Mouse (Mus musculus): ENCODE measurements at regions not wholly inside any gene's neighbourhood (a gene's known extent, or its start where the extent isn't known, plus 50 kb on each side); places are given as distances from the start of the nearest gene placed in this dataset.

DNA sequence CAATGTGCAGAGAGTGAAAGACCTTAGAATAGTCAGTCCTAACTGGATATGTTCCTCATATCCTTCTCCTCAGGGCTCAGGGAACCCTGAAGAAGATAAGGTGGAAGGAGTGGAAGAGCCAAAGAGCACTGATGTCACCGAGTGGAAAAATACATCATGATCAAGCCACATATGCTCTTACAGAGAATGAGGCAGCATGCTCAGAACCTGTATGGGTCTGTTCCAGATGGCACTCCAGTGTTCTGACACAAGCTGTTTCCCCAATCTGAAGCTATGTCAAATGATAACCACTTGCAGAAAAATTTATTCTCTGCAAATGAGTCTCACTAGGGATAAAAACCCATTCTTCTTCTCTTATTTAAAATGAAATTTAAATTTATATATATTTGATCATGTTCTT is 572.6 kb upstream of the Robo2 start:
- H3K9me3 ChIP-seq (replicated peaks), result no peaks in the 10 kb centered on the region
- 67% methylated on average over 1 of the region's 1 CpGs for WGBS
- H3K4me2 ChIP-seq, result no peak overlapping the region
- H3K27ac ChIP-seq, result no peak overlapping the region
- ATAC-seq (replicated peaks; ENCODE audit: insufficient number of reproducible peaks, insufficient read depth, low FRiP score, low read depth), result no peak
- no peaks in the 10 kb centered on the region for H3K27me3 ChIP-seq
- no peaks in the 10 kb centered on the region for H3K4me1 ChIP-seq (replicated peaks)
- H3K4me3 ChIP-seq, result no peak overlapping the region
- no peaks in the 10 kb centered on the region for H3K36me3 ChIP-seq
- no peak overlapping the region for H3K9ac ChIP-seq

DNA sequence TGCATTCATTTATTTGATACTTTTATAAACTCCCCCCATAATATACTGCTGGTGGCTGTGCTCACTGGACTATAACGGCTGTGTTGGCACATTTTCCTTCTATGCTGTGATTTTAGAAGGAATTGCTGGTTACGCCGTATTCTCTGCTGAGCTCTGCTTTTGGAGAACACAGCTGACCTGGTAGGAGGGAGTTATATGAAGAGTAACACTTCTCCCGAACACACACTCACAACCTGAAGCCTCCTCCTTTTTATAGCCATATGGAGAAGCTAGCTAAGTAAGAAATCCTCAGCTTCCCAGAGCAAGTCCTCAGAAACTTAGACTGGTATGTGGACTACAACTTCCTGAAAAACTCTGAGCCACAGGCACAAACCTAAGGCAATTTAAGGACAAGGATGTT is 554.5 kb upstream of the Robo2 start:
- Histone ChIP-seq H3K4me3 (no peak overlapping the region), H3K9ac (no peak overlapping the region), H3K27ac (no peak overlapping the region), H3K27me3 (no peaks in the 10 kb centered on the region), H3K4me2 (no peak overlapping the region), H3K9me3 (replicated peaks) (no peaks in the 10 kb centered on the region), H3K36me3 (no peaks in the 10 kb centered on the region), H3K4me1 (replicated peaks) (no peaks in the 10 kb centered on the region)
- WGBS, result 77% methylated on average over 4 of the region's 4 CpGs
- no peak for ATAC-seq (replicated peaks; ENCODE audit: insufficient number of reproducible peaks, insufficient read depth, low FRiP score, low read depth)

DNA sequence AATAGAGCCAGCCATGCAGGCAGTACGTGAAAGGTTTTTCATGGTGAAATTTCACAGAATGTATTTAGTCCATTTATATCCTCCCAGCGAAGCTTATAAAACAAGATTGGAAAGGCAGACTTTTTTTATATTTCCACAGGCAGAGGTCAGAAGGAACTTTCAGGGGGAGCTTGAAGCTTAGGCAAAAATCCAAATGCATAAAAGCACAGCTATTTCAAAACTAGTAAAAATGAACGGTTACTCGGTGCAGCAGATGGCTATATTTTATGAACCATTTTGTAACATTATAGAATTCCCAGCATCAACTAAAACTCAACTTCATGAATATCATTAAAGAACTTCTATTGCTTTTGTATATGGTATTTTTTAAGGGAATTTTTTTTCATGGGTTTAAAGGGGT is 518.1 kb upstream of the Robo2 start:
- H3K4me2 ChIP-seq, result no peak overlapping the region
- no peak overlapping the region for H3K4me3 ChIP-seq
- 81% methylated on average over 4 of the region's 4 CpGs for WGBS
- H3K36me3 ChIP-seq, result no peaks in the 10 kb centered on the region
- H3K27ac ChIP-seq, result no peak overlapping the region
- H3K9ac ChIP-seq, result no peak overlapping the region
- no peaks in the 10 kb centered on the region for H3K4me1 ChIP-seq (replicated peaks)
- no peaks in the 10 kb centered on the region for H3K27me3 ChIP-seq
- ATAC-seq (replicated peaks; ENCODE audit: insufficient number of reproducible peaks, insufficient read depth, low FRiP score, low read depth), result no peak
- no peaks in the 10 kb centered on the region for H3K9me3 ChIP-seq (replicated peaks)

DNA sequence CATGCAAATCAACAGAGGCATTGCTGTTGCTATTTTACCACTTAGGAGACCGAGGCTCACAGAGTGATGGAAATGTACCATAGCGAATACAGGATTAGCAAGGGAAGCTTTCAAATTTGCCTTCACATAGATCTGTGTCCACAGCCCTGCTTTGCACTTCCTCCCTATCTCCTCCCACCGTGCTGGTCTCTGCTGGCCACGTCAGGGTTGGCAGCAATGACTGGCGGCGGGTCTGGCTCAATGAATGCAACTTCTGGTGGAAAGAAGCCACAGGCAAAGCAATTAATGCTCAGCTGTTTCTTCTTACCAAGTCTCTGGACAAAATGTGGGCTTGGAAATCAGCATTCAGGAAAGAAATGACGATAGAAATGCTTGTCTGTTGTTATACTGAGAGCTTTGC is 489.2 kb upstream of the Robo2 start:
- 0 out of 2 replicates have a peak overlapping the region, but pooled peaks have one; percentile 5 for H3K4me3 ChIP-seq
- no peak overlapping the region for H3K9ac ChIP-seq
- 39% methylated on average over 7 of the region's 7 CpGs for WGBS
- no peaks in the 10 kb centered on the region for H3K9me3 ChIP-seq (replicated peaks)
- H3K4me1 ChIP-seq (replicated peaks), result no peaks in the 10 kb centered on the region
- no peaks in the 10 kb centered on the region for H3K36me3 ChIP-seq
- ATAC-seq (replicated peaks; ENCODE audit: insufficient number of reproducible peaks, insufficient read depth, low FRiP score, low read depth), result no peak; the same call in 1 of the 2 replicates
- no peak overlapping the region for H3K27ac ChIP-seq
- peak overlapping the region; percentile 39 for H3K4me2 ChIP-seq
- no peaks in the 10 kb centered on the region for H3K27me3 ChIP-seq

DNA sequence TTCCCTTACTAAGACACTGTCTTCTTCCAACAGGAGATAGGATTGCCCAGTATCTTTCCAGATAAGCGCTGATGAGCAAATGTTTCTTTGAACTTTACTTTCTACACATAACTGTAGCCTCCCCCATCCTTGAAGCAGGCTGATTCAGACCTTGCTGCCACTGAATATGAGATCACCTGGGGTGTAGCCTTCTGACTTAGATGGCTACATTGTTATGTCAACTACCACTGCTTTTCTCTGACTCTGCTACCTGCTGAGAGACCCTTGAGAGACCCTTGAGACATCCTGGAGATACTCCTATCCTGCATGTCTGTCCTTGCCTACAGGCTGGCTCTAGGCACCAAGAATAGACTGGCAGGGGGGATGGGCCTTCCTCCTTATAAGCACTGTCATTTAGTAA is 476.1 kb upstream of the Robo2 start:
- no peak for ATAC-seq (replicated peaks; ENCODE audit: insufficient number of reproducible peaks, insufficient read depth, low FRiP score, low read depth)

DNA sequence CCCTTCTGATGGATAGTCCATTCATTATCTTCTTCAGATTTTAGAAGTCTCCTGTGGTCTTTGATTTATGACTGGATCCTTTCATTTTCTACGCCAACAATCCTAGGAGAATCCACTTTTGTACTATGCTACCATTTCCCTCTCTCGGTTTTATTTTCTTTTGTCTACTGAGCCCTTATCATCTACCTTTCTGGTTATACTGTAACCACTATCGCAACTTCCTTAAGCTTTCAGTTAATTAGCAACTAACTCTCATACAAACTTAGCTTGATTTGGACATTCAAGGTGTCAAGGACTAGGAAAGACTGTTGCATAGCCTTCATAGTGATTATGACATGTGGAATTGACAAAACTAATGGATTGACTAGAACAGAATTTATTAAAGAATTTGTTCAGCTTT is 467.0 kb upstream of the Robo2 start:
- Histone ChIP-seq H3K27me3 (no peaks in the 10 kb centered on the region), H3K4me3 (no peak overlapping the region), H3K27ac (no peak overlapping the region), H3K4me2 (no peak overlapping the region), H3K9me3 (replicated peaks) (no peaks in the 10 kb centered on the region), H3K4me1 (replicated peaks) (no peaks in the 10 kb centered on the region), H3K36me3 (no peaks in the 10 kb centered on the region), H3K9ac (no peak overlapping the region)
- ATAC-seq (replicated peaks; ENCODE audit: insufficient number of reproducible peaks, insufficient read depth, low FRiP score, low read depth), result no peak
- 76% methylated on average over 3 of the region's 3 CpGs for WGBS

More for the DNA sequence above, 476.1 kb upstream of the Robo2 start:
- no peaks in the 10 kb centered on the region for H3K36me3 ChIP-seq
- no peak overlapping the region for H3K9ac ChIP-seq
- WGBS, result 25% methylated on average over 1 of the region's 1 CpGs
- no peak overlapping the region for H3K4me3 ChIP-seq
- H3K9me3 ChIP-seq (replicated peaks), result no peaks in the 10 kb centered on the region
- no peak overlapping the region for H3K27ac ChIP-seq
- H3K27me3 ChIP-seq, result no peaks in the 10 kb centered on the region
- H3K4me2 ChIP-seq, result no peak overlapping the region
- H3K4me1 ChIP-seq (replicated peaks), result no peaks in the 10 kb centered on the region

DNA sequence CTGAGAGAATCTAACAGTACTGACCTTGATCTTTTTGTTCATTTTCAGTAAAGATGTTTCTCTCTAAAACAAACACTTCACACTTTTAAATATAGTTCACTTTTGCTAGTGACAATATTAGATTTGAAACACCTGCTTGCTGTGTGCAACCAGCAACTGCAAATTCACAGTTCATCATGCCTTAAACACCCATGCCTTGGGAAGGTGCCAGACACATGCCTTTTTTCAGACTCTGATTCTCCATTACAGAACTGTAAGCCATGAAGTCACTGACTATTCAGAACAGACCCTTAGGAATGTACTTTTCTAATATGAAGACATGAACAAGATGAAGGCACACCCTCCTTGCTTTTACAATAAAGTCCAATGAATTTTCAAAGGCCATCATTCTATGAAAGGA is 462.1 kb upstream of the Robo2 start:
- no peaks in the 10 kb centered on the region for H3K36me3 ChIP-seq
- H3K9me3 ChIP-seq (replicated peaks), result no peaks in the 10 kb centered on the region
- no peak overlapping the region for H3K27ac ChIP-seq
- no peak for ATAC-seq (replicated peaks; ENCODE audit: insufficient number of reproducible peaks, insufficient read depth, low FRiP score, low read depth)
- no peaks in the 10 kb centered on the region for H3K4me1 ChIP-seq (replicated peaks)
- H3K27me3 ChIP-seq, result no peaks in the 10 kb centered on the region
- no peak overlapping the region for H3K4me3 ChIP-seq
- H3K9ac ChIP-seq, result no peak overlapping the region
- no peak overlapping the region for H3K4me2 ChIP-seq

DNA sequence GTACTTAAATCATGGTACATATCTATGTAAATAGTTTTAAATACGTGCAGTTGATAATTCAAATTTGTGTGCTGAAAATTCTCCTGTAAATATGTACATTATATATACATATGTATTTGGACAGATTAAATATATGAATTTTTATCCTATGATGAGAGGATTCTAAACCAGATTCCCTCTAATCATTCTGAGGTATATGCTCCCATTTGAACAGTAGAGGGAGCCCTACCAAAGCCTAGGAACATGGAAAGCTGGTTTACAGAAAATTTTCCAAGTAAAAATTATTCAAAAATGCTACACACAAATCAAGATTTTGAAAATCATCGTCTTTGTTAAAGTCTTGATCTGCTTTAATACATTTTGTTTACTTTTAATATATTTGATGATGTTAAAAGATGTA is 446.1 kb upstream of the Robo2 start:
- whole genome bisulfite sequencing, result 19% methylated on average over 2 of the region's 2 CpGs

DNA sequence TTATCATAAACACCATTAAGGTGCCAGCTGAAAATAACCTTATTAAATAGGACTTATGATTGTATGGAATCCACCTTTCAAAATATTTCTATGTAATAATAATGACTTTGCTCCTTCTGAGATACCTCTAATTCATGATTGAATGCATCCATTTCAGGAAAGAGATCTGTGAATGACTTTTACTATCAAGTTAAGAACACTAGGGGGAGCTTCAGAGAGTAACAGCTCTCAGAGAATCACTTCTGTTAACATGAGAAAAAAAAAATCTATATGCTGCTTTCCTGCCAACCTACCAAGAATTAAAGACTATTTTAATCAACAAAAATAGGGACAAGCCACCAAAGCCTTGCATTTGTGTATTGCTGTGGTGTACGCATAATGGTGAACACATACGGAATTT is 428.4 kb upstream of the Robo2 start:
- Histone ChIP-seq H3K27me3 (no peaks in the 10 kb centered on the region), H3K9ac (no peak overlapping the region), H3K9me3 (replicated peaks) (no peaks in the 10 kb centered on the region), H3K4me2 (no peak overlapping the region), H3K4me1 (replicated peaks) (no peaks in the 10 kb centered on the region), H3K36me3 (no peaks in the 10 kb centered on the region), H3K4me3 (no peak overlapping the region), H3K27ac (no peak overlapping the region)
- ATAC-seq (replicated peaks; ENCODE audit: insufficient number of reproducible peaks, insufficient read depth, low FRiP score, low read depth), result no peak
- 96% methylated on average over 2 of the region's 2 CpGs for WGBS

More for the DNA sequence above, 446.1 kb upstream of the Robo2 start:
- H3K36me3 ChIP-seq, result no peaks in the 10 kb centered on the region
- no peaks in the 10 kb centered on the region for H3K9me3 ChIP-seq (replicated peaks)
- no peak overlapping the region for H3K4me3 ChIP-seq
- no peak overlapping the region for H3K27ac ChIP-seq
- H3K9ac ChIP-seq, result no peak overlapping the region
- ATAC-seq (replicated peaks; ENCODE audit: insufficient number of reproducible peaks, insufficient read depth, low FRiP score, low read depth), result no peak
- H3K4me1 ChIP-seq (replicated peaks), result no peaks in the 10 kb centered on the region
- no peak overlapping the region for H3K4me2 ChIP-seq
- H3K27me3 ChIP-seq, result no peaks in the 10 kb centered on the region

DNA sequence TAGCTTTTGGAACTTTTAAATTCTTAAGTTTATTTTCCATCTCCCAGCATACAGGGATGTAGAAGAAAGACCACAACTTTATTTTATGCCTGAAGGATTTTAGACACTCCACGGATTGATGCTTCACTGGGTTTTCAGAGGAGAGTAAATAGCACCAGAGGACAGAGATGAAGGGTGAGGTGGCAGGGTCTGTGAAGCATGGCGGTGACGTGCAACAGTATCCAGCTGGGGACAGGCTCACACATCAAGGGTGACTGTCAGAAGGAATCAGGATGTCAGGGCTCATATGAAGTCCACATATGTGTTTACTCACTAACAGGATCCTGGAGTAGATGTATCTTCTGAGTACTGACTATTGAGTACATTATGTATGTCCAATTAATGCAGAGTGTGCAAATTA is 402.8 kb upstream of the Robo2 start:
- Histone ChIP-seq H3K27ac (no peak overlapping the region), H3K36me3 (no peaks in the 10 kb centered on the region), H3K9ac (no peak overlapping the region), H3K4me1 (replicated peaks) (no peaks in the 10 kb centered on the region), H3K9me3 (replicated peaks) (no peaks in the 10 kb centered on the region), H3K27me3 (no peaks in the 10 kb centered on the region), H3K4me3 (no peak overlapping the region), H3K4me2 (no peak overlapping the region)
- no peak for ATAC-seq (replicated peaks; ENCODE audit: insufficient number of reproducible peaks, insufficient read depth, low FRiP score, low read depth)
- WGBS, result 72% methylated on average over 3 of the region's 3 CpGs

DNA sequence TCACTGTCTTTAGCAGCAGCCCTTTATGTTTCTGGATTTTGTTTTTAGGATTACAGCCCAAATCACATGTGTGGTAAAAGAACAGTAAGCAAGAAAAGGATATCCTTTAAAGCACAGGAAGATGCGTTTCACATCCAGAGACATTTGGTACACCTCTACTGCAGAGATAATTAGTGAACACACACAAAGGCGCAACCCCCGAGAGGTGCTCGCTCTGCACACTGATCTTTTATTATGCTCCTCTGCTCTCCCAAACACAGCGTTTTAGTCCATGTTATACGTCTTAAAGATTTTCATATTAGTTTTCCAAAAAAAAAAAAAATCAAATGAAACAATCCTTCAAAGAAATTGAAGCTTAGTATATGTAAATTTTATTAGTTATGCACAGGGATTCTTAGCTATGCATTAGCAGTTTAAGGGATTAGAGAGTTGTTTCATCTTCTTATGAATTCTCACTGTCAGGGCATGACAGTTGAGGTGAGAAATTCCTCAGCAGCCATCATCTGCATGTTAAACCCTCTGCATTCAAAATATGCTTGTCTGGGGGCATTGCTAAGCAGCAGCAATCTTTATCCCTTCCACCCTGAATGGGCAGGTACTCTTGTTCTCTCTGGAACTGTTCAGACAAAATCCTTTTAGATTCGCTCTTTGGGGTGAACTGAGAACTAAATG is 397.7 kb upstream of the Robo2 start:
- no peak overlapping the region for H3K9ac ChIP-seq
- H3K27me3 ChIP-seq, result no peaks in the 10 kb centered on the region
- H3K4me2 ChIP-seq, result no peak overlapping the region
- H3K27ac ChIP-seq, result no peak overlapping the region
- ATAC-seq (replicated peaks; ENCODE audit: insufficient number of reproducible peaks, insufficient read depth, low FRiP score, low read depth), result no peak
- no peak overlapping the region for H3K4me3 ChIP-seq
- no peaks in the 10 kb centered on the region for H3K4me1 ChIP-seq (replicated peaks)
- no peaks in the 10 kb centered on the region for H3K36me3 ChIP-seq
- H3K9me3 ChIP-seq (replicated peaks), result no peaks in the 10 kb centered on the region
- WGBS, result 63% methylated on average over 7 of the region's 7 CpGs

DNA sequence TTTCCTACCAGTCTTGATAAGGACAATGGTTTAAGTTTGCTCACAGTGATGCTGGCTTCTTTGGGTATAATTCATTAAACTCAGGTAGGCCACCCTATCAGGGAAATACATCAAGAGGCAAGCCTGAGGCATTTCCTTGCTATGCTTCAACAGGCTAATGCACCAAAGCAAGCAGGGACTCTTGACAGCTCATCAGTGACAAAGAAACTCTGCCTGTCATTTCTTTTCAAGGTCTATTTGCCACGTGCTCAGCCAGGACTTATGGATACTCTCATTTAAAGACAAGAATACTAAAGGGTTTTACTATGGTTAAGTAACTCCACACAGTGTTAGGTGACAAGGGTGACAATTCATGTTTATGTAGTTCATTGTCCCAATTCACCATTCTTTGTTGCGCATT is 395.1 kb upstream of the Robo2 start:
- H3K4me1 ChIP-seq (replicated peaks), result no peaks in the 10 kb centered on the region
- 65% methylated on average over 2 of the region's 2 CpGs for WGBS
- H3K27ac ChIP-seq, result no peak overlapping the region
- no peak for ATAC-seq (replicated peaks; ENCODE audit: insufficient number of reproducible peaks, insufficient read depth, low FRiP score, low read depth)
- no peaks in the 10 kb centered on the region for H3K36me3 ChIP-seq
- no peaks in the 10 kb centered on the region for H3K27me3 ChIP-seq
- H3K9me3 ChIP-seq (replicated peaks), result no peaks in the 10 kb centered on the region
- no peak overlapping the region for H3K4me3 ChIP-seq
- H3K9ac ChIP-seq, result no peak overlapping the region
- no peak overlapping the region for H3K4me2 ChIP-seq
